Mouse (Mus musculus) T-helper 2 cell (primary cell): ENCODE measurements around the gene Pik3r5.

ENCODE experiments used
- in situ Hi-C: fragments of 300-600 bp; cut with MboI, MseI; formaldehyde crosslinking; loops from one replicate; pipeline ENCODE4 v1.15.1; 2025; ENCODE audit warnings: high pct_unique_total_duplicates

The Pik3r5 gene

GRCm38 (mm10) chr11:68482001-68482400 lies 50.1 kb downstream of the Pik3r5 start:
- in situ Hi-C loops: loop anchor here (5.0 kb wide), 1 partner anchor 75 kb away; the partner anchor contains the start of gene Mfsd6l

- in situ Hi-C loops: loop anchor here (5.0 kb wide), 1 partner anchor 74 kb away; the partner anchor contains the start of gene Mfsd6l
These were observed 51.3 kb downstream of the Pik3r5 start for GRCm38 (mm10) chr11:68483213-68483612.

- in situ Hi-C loops: loop anchor here (5.0 kb wide), 1 partner anchor 73 kb away; the partner anchor contains the start of gene Mfsd6l
These were observed 52.5 kb downstream of the Pik3r5 start for GRCm38 (mm10) chr11:68484431-68484830.

GRCm38 (mm10) chr11:68485206-68485942 lies 53.5 kb downstream of the Pik3r5 start:
- in situ Hi-C loops: no loop called here

- in situ Hi-C loops: no loop called here
These were observed 54.2 kb downstream of the Pik3r5 start for GRCm38 (mm10) chr11:68486093-68486492.

- in situ Hi-C loops: no loop called here
These were observed 55.8 kb downstream of the Pik3r5 start for GRCm38 (mm10) chr11:68487720-68488119.

GRCm38 (mm10) chr11:68488256-68488824 lies 56.4 kb downstream of the Pik3r5 start:
- in situ Hi-C loops: no loop called here

GRCm38 (mm10) chr11:68489236-68489635 lies 57.3 kb downstream of the Pik3r5 start:
- in situ Hi-C loops: no loop called here

- in situ Hi-C loops: no loop called here
These were observed 60.7 kb downstream of the Pik3r5 start for GRCm38 (mm10) chr11:68492592-68492991.

- in situ Hi-C loops: no loop called here
These were observed 61.8 kb downstream of the Pik3r5 start for GRCm38 (mm10) chr11:68493760-68494159.

GRCm38 (mm10) chr11:68497081-68497480 lies 65.2 kb downstream of the Pik3r5 start:
- in situ Hi-C loops: no loop called here

- in situ Hi-C loops: no loop called here
These were observed 66.6 kb downstream of the Pik3r5 start for GRCm38 (mm10) chr11:68498517-68498916.

- in situ Hi-C loops: no loop called here
These were observed 67.2 kb downstream of the Pik3r5 start for GRCm38 (mm10) chr11:68498999-68499699.

GRCm38 (mm10) chr11:68500949-68501350 lies 69.0 kb downstream of the Pik3r5 start:
- in situ Hi-C loops: no loop called here

GRCm38 (mm10) chr11:68502408-68502807 lies 70.5 kb downstream of the Pik3r5 start:
- in situ Hi-C loops: no loop called here

GRCm38 (mm10) chr11:68502902-68503629 lies 71.1 kb downstream of the Pik3r5 start, which contains the start of gene Pik3r6:
Gene Pik3r6, plus strand, starts transcription at chr11:68503019.
- in situ Hi-C loops: no loop called here

- in situ Hi-C loops: no loop called here
These were observed 73.0 kb downstream of the Pik3r5 start for GRCm38 (mm10) chr11:68504913-68505312.

GRCm38 (mm10) chr11:68507246-68507645 lies 75.3 kb downstream of the Pik3r5 start:
- in situ Hi-C loops: no loop called here

- in situ Hi-C loops: no loop called here
These were observed 76.7 kb downstream of the Pik3r5 start for GRCm38 (mm10) chr11:68508619-68509018.

- in situ Hi-C loops: no loop called here
These were observed 77.3 kb downstream of the Pik3r5 start for GRCm38 (mm10) chr11:68509194-68509593.

- in situ Hi-C loops: no loop called here
These were observed 82.0 kb downstream of the Pik3r5 start for GRCm38 (mm10) chr11:68513969-68514368.

GRCm38 (mm10) chr11:68519362-68519761 lies 87.4 kb downstream of the Pik3r5 start:
- in situ Hi-C loops: no loop called here
